Mouse (Mus musculus) adrenal gland, adult 8-10 months (tissue): ENCODE results near the gene Zfp775. TPM values are rescaled to one million over a fixed set of nuclear protein-coding genes. Genes with fewer than 3 reads are reported as not detected.

Experiments used
- DNase-seq: peaks from one replicate; pipeline ENCODE4 v3.0.0; 2022
- total RNA-seq, 4 experiments: library from RNA; stranded (reverse); gene quantifications; 2 replicates each; pipeline ENCODE4 v1.2.4; 2022

Zfp775 gene
- 10 to 100 TPM; 10.8 to 14.9 (median 13.4) TPM for total RNA-seq

- peak; percentile 96 for DNase-seq
Measured at GRCm38 (mm10) chr6:48601271-48602079, at the start of gene Zfp775. Gene Zfp775, plus strand, starts transcription at chr6:48602063.

- no peak for DNase-seq
Measured at GRCm38 (mm10) chr6:48552918-48553317, 48.9 kb upstream of the Zfp775 start.

- DNase-seq, result no peak
Measured at GRCm38 (mm10) chr6:48553819-48554218, 48.0 kb upstream of the Zfp775 start.

- DNase-seq, result peak; percentile 96
Measured at GRCm38 (mm10) chr6:48554280-48555103, 47.4 kb upstream of the Zfp775 start, which contains the start of gene Lrrc61. Gene Lrrc61, plus strand, starts transcription at chr6:48554796.

GRCm38 (mm10) chr6:48555104-48555890, 46.6 kb upstream of the Zfp775 start:
- no peak for DNase-seq

GRCm38 (mm10) chr6:48555956-48556355, 45.9 kb upstream of the Zfp775 start:
- DNase-seq, result no peak

- no peak for DNase-seq
Measured at GRCm38 (mm10) chr6:48565693-48566310, 36.1 kb upstream of the Zfp775 start.

- no peak for DNase-seq
Measured at GRCm38 (mm10) chr6:48566312-48566711, 35.6 kb upstream of the Zfp775 start.

GRCm38 (mm10) chr6:48568036-48568984, 33.6 kb upstream of the Zfp775 start:
- DNase-seq, result peak; percentile 63

- no peak for DNase-seq
Measured at GRCm38 (mm10) chr6:48569065-48569807, 32.6 kb upstream of the Zfp775 start.

- DNase-seq, result no peak
Measured at GRCm38 (mm10) chr6:48572014-48572413, 29.8 kb upstream of the Zfp775 start.

GRCm38 (mm10) chr6:48572572-48573061, 29.2 kb upstream of the Zfp775 start, which contains the start of gene Rarres2:
Gene Rarres2, minus strand, starts transcription at chr6:48572789.
- DNase-seq, result no peak

GRCm38 (mm10) chr6:48573280-48573679, 28.6 kb upstream of the Zfp775 start:
- DNase-seq, result no peak

GRCm38 (mm10) chr6:48573981-48574380, 27.9 kb upstream of the Zfp775 start:
- DNase-seq, result no peak

GRCm38 (mm10) chr6:48578736-48579135, 23.1 kb upstream of the Zfp775 start:
- no peak for DNase-seq

- DNase-seq, result no peak
Measured at GRCm38 (mm10) chr6:48579215-48579648, 22.6 kb upstream of the Zfp775 start.

GRCm38 (mm10) chr6:48581257-48581656, 20.6 kb upstream of the Zfp775 start:
- no peak for DNase-seq

GRCm38 (mm10) chr6:48582037-48582436, 19.8 kb upstream of the Zfp775 start:
- no peak for DNase-seq

GRCm38 (mm10) chr6:48589194-48589750, 12.6 kb upstream of the Zfp775 start, which contains the start of gene Gm45021:
Gene Gm45021, plus strand, starts transcription at chr6:48589610.
- DNase-seq, result no peak
